Mouse (Mus musculus) CH12.LX (cell line): Measurements from ENCODE around the gene Vrtn. TPM values are rescaled to one million over a fixed set of nuclear protein-coding genes. Genes with fewer than 3 reads are reported as not detected.

Experiments used
- DNase-seq: peaks from one replicate; pipeline ENCODE4 v3.0.0-alpha.2; 2013; ENCODE audit errors: extremely low read depth
- H3K27ac ChIP-seq: 2 replicates; pipeline ENCODE4 v1.5.1; 2012; ENCODE audit warnings: low read depth, mild to moderate bottlenecking, control low read depth, moderate library complexity; ENCODE audit not compliant: insufficient read depth
- H3K27me3 ChIP-seq: replicated peaks from 2 replicates; pipeline ENCODE3; 2012; ENCODE audit warnings: inconsistent platforms
- H3K36me3 ChIP-seq, 2 experiments: replicated peaks in 1 of 2; 2 replicates each; pipeline versions ENCODE3 to v1.6.1; 2012; ENCODE audit warnings: inconsistent platforms in 1 of 2, low read length in 1 of 2, mild to moderate bottlenecking in 1 of 2, mixed read lengths in 1 of 2, moderate library complexity in 1 of 2; ENCODE audit not compliant: control insufficient read depth in 1 of 2, insufficient read depth in 1 of 2
- H3K4me1 ChIP-seq, 2 experiments: 2 replicates each; pipeline ENCODE4 v1.6.1; 2012; ENCODE audit warnings: inconsistent platforms in 1 of 2, moderate library complexity in 1 of 2; ENCODE audit not compliant: insufficient read depth in 2 of 2, control insufficient read depth in 1 of 2
- H3K4me2 ChIP-seq: 2 replicates; pipeline ENCODE4 v1.6.1; 2012; ENCODE audit warnings: low read depth, mild to moderate bottlenecking, control low read depth; ENCODE audit not compliant: poor library complexity, insufficient read depth, severe bottlenecking
- H3K4me3 ChIP-seq, 3 experiments: fragments of 150-350 bp in 1 of 3; sonication (generic) in 1 of 3; replicated peaks in 1 of 3; 2 replicates each; pipeline versions ENCODE3 to v1.5.1; 2011 to 2012; ENCODE audit warnings: low read depth in 2 of 3, low read length in 2 of 3, mild to moderate bottlenecking in 2 of 3, moderate library complexity in 2 of 3, control low read depth in 1 of 3, improper control_type of control experiment in 1 of 3, inconsistent platforms in 1 of 3, mixed read lengths in 1 of 3; ENCODE audit not compliant: poor library complexity in 1 of 3
- H3K79me2 ChIP-seq: replicated peaks from 2 replicates; pipeline ENCODE4 v1.6.1; 2012; ENCODE audit warnings: mild to moderate bottlenecking, moderate library complexity; ENCODE audit not compliant: control insufficient read depth, poor library complexity, insufficient read depth, severe bottlenecking; ENCODE audit errors: extremely low read depth
- H3K9ac ChIP-seq: 2 replicates; pipeline ENCODE4 v1.6.1; 2012; ENCODE audit warnings: low read depth, mild to moderate bottlenecking, control low read depth, moderate library complexity; ENCODE audit not compliant: insufficient read depth
- H3K9me3 ChIP-seq: replicated peaks from 2 replicates; pipeline ENCODE3; 2012; ENCODE audit warnings: low read length, inconsistent platforms, mixed read lengths
- E2F4 ChIP-seq: IDR thresholded peaks from 2 replicates; pipeline ENCODE4 v1.6.1; 2011; ENCODE audit warnings: low read depth, low read length, improper control_type of control experiment; ENCODE audit not compliant: insufficient replicate concordance
- ELF1 ChIP-seq: IDR thresholded peaks from 2 replicates; pipeline ENCODE4 v1.6.1; 2014; ENCODE audit warnings: low read depth, mild to moderate bottlenecking, inconsistent platforms, low read length, improper control_type of control experiment
- EP300 ChIP-seq: IDR thresholded peaks from 2 replicates; pipeline ENCODE4 v1.6.1; 2011; ENCODE audit warnings: low read length, improper control_type of control experiment
- HCFC1 ChIP-seq: IDR thresholded peaks from 2 replicates; pipeline ENCODE4 v1.6.1; 2012; ENCODE audit warnings: low read depth, mild to moderate bottlenecking, inconsistent platforms, low read length, improper control_type of control experiment
- JUN ChIP-seq: IDR thresholded peaks from 2 replicates; pipeline ENCODE4 v1.6.1; 2011; ENCODE audit warnings: low read depth, mild to moderate bottlenecking, low read length, improper control_type of control experiment, moderate library complexity; ENCODE audit not compliant: insufficient read depth
- JUND ChIP-seq: conservative IDR thresholded peaks from 2 replicates; pipeline ENCODE4 v1.6.1; 2011; ENCODE audit warnings: low read depth, low read length, improper control_type of control experiment
- KAT2A ChIP-seq: IDR thresholded peaks from 2 replicates; pipeline ENCODE4 v1.6.1; 2012; ENCODE audit warnings: low read length, improper control_type of control experiment, inconsistent platforms; ENCODE audit not compliant: insufficient replicate concordance
- MAFK ChIP-seq: IDR thresholded peaks from 2 replicates; pipeline ENCODE4 v1.6.1; 2011; ENCODE audit warnings: low read length, improper control_type of control experiment; ENCODE audit not compliant: insufficient replicate concordance
- MAX ChIP-seq: IDR thresholded peaks from 2 replicates; pipeline ENCODE4 v1.6.1; 2011; ENCODE audit warnings: low read length, improper control_type of control experiment
- MAZ ChIP-seq: IDR thresholded peaks from 2 replicates; pipeline ENCODE4 v1.6.1; 2012; ENCODE audit warnings: low read depth, mild to moderate bottlenecking, inconsistent platforms, low read length, improper control_type of control experiment, moderate library complexity
- MEF2A ChIP-seq: IDR thresholded peaks from 2 replicates; pipeline ENCODE4 v1.6.1; 2014; ENCODE audit warnings: low read depth, mild to moderate bottlenecking, inconsistent platforms, low read length, improper control_type of control experiment, borderline replicate concordance
- MXI1 ChIP-seq: IDR thresholded peaks from 2 replicates; pipeline ENCODE4 v1.6.1; 2011; ENCODE audit warnings: mild to moderate bottlenecking, low read depth, low read length, improper control_type of control experiment
- NELFE ChIP-seq: IDR thresholded peaks from 2 replicates; pipeline ENCODE4 v1.6.1; 2011; ENCODE audit warnings: low read depth, low read length, improper control_type of control experiment
- PAX5 ChIP-seq: IDR thresholded peaks from 2 replicates; pipeline ENCODE4 v1.6.1; 2012; ENCODE audit warnings: low read length, inconsistent platforms, mixed read lengths
- POLR2AphosphoS2 ChIP-seq: IDR thresholded peaks from 2 replicates; pipeline ENCODE4 v1.6.1; 2011; ENCODE audit warnings: low read depth, low read length, improper control_type of control experiment
- RCOR1 ChIP-seq: conservative IDR thresholded peaks from 2 replicates; pipeline ENCODE4 v1.6.1; 2012; ENCODE audit warnings: low read depth, mild to moderate bottlenecking, inconsistent platforms, low read length, improper control_type of control experiment
- SIN3A ChIP-seq: IDR thresholded peaks from 2 replicates; pipeline ENCODE4 v1.6.1; 2012; ENCODE audit warnings: low read length, improper control_type of control experiment, inconsistent platforms
- TCF12 ChIP-seq: IDR thresholded peaks from 2 replicates; pipeline ENCODE4 v1.6.1; 2014; ENCODE audit warnings: low read depth, mild to moderate bottlenecking, inconsistent platforms, low read length, improper control_type of control experiment
- UBTF ChIP-seq: IDR thresholded peaks from 2 replicates; pipeline ENCODE4 v1.6.1; 2012; ENCODE audit warnings: low read depth, mild to moderate bottlenecking, inconsistent platforms, low read length, improper control_type of control experiment, moderate library complexity
- USF2 ChIP-seq: conservative IDR thresholded peaks from 2 replicates; pipeline ENCODE4 v1.6.1; 2011; ENCODE audit warnings: low read depth, low read length, improper control_type of control experiment
- ZKSCAN1 ChIP-seq: IDR thresholded peaks from 2 replicates; pipeline ENCODE4 v1.6.1; 2012; ENCODE audit warnings: low read depth, inconsistent platforms, low read length, improper control_type of control experiment, borderline replicate concordance
- ZMIZ1 ChIP-seq: IDR thresholded peaks from 2 replicates; pipeline ENCODE4 v1.6.1; 2012; ENCODE audit warnings: low read depth, mild to moderate bottlenecking, inconsistent platforms, low read length, improper control_type of control experiment
- dilution Hi-C: fragments of 300-500 bp; cut with MboI; formaldehyde crosslinking; loops from 2 replicates; pipeline ENCODE4 v1.14.3; 2020; ENCODE audit warnings: low sequenced_read_pairs; ENCODE audit not compliant: extremely low pct_unique_long_range_greater_than_20kb, extremely low pct_ligation_motif_present
- in situ Hi-C: fragments of 300-500 bp; cut with MboI; formaldehyde crosslinking; loops from 3 replicates; pipeline ENCODE4 v1.14.3; 2019; ENCODE audit warnings: low sequenced_read_pairs, low pct_ligation_motif_present, low pct_unique_long_range_greater_than_20kb, mixed read lengths
- polyA plus RNA-seq: library from polyadenylated mRNA; unstranded; fragments of >175 nt; gene quantifications from 2 replicates; pipeline ENCODE4 v1.2.1, GENCODE M21; 2012; ENCODE audit warnings: low read depth; ENCODE audit not compliant: insufficient read length
- total RNA-seq, 2 experiments: library from RNA; depleted of rRNA; stranded (reverse); fragments of 300-350 nt in 1 of 2; fragments of >200 nt in 1 of 2; gene quantifications; 2 replicates each; pipeline ENCODE4 v1.2.3; 2012 to 2014

Gene Vrtn
- total and polyA plus RNA-seq, 3 experiments: not detected

DNA sequence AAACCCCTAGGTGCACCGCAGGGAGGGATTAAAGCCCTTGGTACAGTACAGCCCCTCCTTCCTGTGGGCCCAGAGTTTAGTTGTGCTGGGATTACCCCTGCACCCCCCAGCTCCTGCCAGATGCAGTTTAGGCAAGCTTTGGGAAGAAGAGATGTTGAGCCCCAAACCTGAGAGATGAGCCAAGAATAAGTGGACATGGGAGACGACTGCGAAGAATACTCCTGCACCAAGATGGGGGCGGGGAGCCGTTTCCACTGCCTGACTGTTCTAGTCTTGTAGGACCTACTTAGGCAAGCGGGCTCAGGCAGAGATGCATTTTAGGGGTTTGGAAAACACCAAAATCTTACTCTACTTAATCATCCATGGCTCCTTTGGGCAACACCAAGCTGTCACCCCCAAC is 566 bp upstream of the Vrtn start:
- TF ChIP-seq KAT2A: no peak
- no peak for TF ChIP-seq ZKSCAN1
- TF ChIP-seq ZMIZ1: no peak
- no peak for TF ChIP-seq RCOR1
- TF ChIP-seq NELFE: no peak
- TF ChIP-seq MAFK: no peak
- no peak overlapping the region for H3K27ac ChIP-seq
- H3K9me3 ChIP-seq: no peaks in the 10 kb centered on the region
- 0 out of 4 replicates have a peak, but pooled peaks cover 0 to 4% of the 10 kb centered on the region in 2 experiments for H3K4me1 ChIP-seq
- no peak for DNase-seq
- in situ Hi-C loops (no loop called here), dilution Hi-C loops (no loop called here)
- H3K4me2 ChIP-seq: no peak overlapping the region
- peaks cover 3% of the 10 kb centered on the region for H3K27me3 ChIP-seq
- no peak overlapping the region for H3K4me3 ChIP-seq
- no peaks in the 10 kb centered on the region for H3K36me3 ChIP-seq
- no peaks in the 10 kb centered on the region for H3K79me2 ChIP-seq
- no peak overlapping the region for H3K9ac ChIP-seq

GRCm38 (mm10) chr12:84650234-84650633 is 9.4 kb downstream of the Vrtn start:
- DNase-seq: no peak
- Histone ChIP-seq H3K4me3 (no peak overlapping the region), H3K9ac (no peak overlapping the region), H3K36me3 (no peaks in the 10 kb centered on the region), H3K4me1 (peaks cover 0 to 8% of the 10 kb centered on the region in 2 experiments; a peak in 2 of 4 replicates), H3K27me3 (peaks cover 40% of the 10 kb centered on the region), H3K79me2 (no peaks in the 10 kb centered on the region), H3K4me2 (no peak overlapping the region), H3K27ac (no peak overlapping the region), H3K9me3 (no peaks in the 10 kb centered on the region)
- dilution Hi-C loops (no loop called here), in situ Hi-C loops (no loop called here)
- TF ChIP-seq ZKSCAN1 (no peak), UBTF (no peak), ELF1 (no peak), KAT2A (no peak), EP300 (no peak), TCF12 (no peak), MXI1 (no peak), E2F4 (no peak), POLR2AphosphoS2 (no peak), MAX (no peak), JUN (no peak), JUND (no peak), SIN3A (no peak), MEF2A (no peak), HCFC1 (no peak), MAZ (no peak), NELFE (no peak), USF2 (no peak), PAX5 (no peak)
